Mouse (Mus musculus): ENCODE results near the gene Foxf1.

DNA sequence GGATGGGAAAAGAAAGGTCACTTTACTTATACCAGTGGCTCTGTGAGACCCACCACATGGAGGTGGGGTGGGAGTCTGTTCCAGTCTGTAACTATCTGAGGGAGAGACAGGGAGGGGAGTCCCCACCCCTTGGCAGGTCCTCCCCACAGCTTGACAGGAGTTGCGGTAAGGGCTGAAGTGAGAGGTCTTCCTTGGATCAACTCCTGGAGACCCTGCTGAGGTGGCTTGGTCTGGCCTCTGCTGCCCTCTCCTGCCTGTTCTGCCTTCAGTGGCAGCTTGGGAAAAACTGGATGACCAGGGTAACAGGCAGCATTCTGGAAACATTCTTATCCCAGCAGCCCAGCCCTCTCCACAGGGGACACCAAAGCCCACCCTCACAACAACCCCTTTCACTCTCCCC lies 6.5 kb downstream of the Foxf1 start:
- TF ChIP-seq ZKSCAN1 (IDR thresholded peaks at IDR 0.05; ENCODE audit: borderline replicate concordance, low read depth, low read length) (no peak), CTCF (conservative IDR thresholded peaks at IDR 0.05 in 1 of 2, IDR thresholded peaks at IDR 0.05 in 1 of 2; ENCODE audit: low read depth in 2 of 2, low read length in 2 of 2) (peak in 1 of 2 experiments; percentile 27; a peak in 2 of 4 replicates), RCOR1 (conservative IDR thresholded peaks at IDR 0.05; ENCODE audit: low read depth, low read length) (no peak), HCFC1 (IDR thresholded peaks at IDR 0.05; ENCODE audit: low read depth, low read length) (no peak), POLR2A (IDR thresholded peaks at IDR 0.05; ENCODE audit: low read depth, low read length) (no peak), CHD2 (IDR thresholded peaks at IDR 0.05; ENCODE audit: low read length) (no peak), BHLHE40 (IDR thresholded peaks at IDR 0.05; ENCODE audit: low read depth, low read length) (no peak), EP300 (IDR thresholded peaks at IDR 0.05; ENCODE audit: low read length) (no peak), MAZ (IDR thresholded peaks at IDR 0.05; ENCODE audit: low read depth, low read length) (no peak), USF2 (conservative IDR thresholded peaks at IDR 0.05; ENCODE audit: low read depth, low read length) (no peak), UBTF (IDR thresholded peaks at IDR 0.05; ENCODE audit: low read depth, low read length) (no peak)

Measured in CH12.LX (cell line).